Mouse (Mus musculus) kidney, postnatal 0 days (tissue): ENCODE results near the gene Lrrc73. TPM values are rescaled to one million over a fixed set of nuclear protein-coding genes. Genes with fewer than 3 reads are reported as not detected.

Experiments
- ATAC-seq: fragments of 200-750 bp; cut with Nextera tagmentation; replicated peaks from 2 replicates; pipeline ENCODE4 v1.8.0; 2017; ENCODE audit warnings: low read depth, moderate number of reproducible peaks, moderate TSS enrichment, moderate library complexity; ENCODE audit not compliant: low FRiP score
- DNase-seq: peaks from one replicate; pipeline ENCODE4 v3.0.0-alpha.2; 2016; ENCODE audit warnings: low spot score
- H3K27ac ChIP-seq: fragments of 300-500 bp; sonication (generic); 2 replicates; pipeline ENCODE4 v1.5.1; 2014; ENCODE audit warnings: mild to moderate bottlenecking
- H3K27me3 ChIP-seq: fragments of 300-500 bp; sonication (generic); 2 replicates; pipeline ENCODE4 v1.6.1; 2014; ENCODE audit warnings: low read length, mixed read lengths; ENCODE audit not compliant: insufficient read depth
- H3K36me3 ChIP-seq: fragments of 300-500 bp; sonication (generic); 2 replicates; pipeline ENCODE4 v1.6.1; 2014; ENCODE audit warnings: low read length, mixed read lengths; ENCODE audit not compliant: insufficient read depth
- H3K4me1 ChIP-seq: fragments of 300-500 bp; sonication (generic); replicated peaks from 2 replicates; pipeline ENCODE4 v1.6.1; 2014; ENCODE audit warnings: antibody characterized with exemption, low read length, mixed read lengths; ENCODE audit not compliant: insufficient read depth
- H3K4me2 ChIP-seq: fragments of 300-500 bp; sonication (generic); 2 replicates; pipeline ENCODE4 v1.6.1; 2014; ENCODE audit warnings: mild to moderate bottlenecking, low read length, moderate library complexity, mixed read lengths
- H3K4me3 ChIP-seq: fragments of 300-500 bp; sonication (generic); replicated peaks from 2 replicates; pipeline ENCODE4 v1.5.1; 2014; ENCODE audit warnings: low read depth, low read length
- H3K9ac ChIP-seq: fragments of 300-500 bp; sonication (generic); 2 replicates; pipeline ENCODE4 v1.6.1; 2014; ENCODE audit warnings: low read depth, low read length
- H3K9me3 ChIP-seq: fragments of 300-500 bp; sonication (generic); replicated peaks from 2 replicates; pipeline ENCODE4 v1.6.1; 2016; ENCODE audit warnings: low read length, inconsistent platforms, mixed read lengths
- CTCF ChIP-seq: IDR thresholded peaks from 2 replicates; pipeline ENCODE4 v1.5.1; 2016; ENCODE audit warnings: antibody characterized with exemption, low read depth, mild to moderate bottlenecking, moderate library complexity
- WGBS: fragments of 180-500 bp; shearing (Covaris S2); extraction: QIAGEN DNeasy Blood & Tissue Kit; methylation state at CpG from one replicate; pipeline ENCODE4 v1.1.7; 2014; 5-methylcytosine and 5-hydroxymethylcytosine counted together
- polyA plus RNA-seq: library from polyadenylated mRNA; unstranded; fragments of >200 nt; fragmentation: Nextera tagmentation; extraction: Ambion mirVana; gene quantifications from 2 replicates; pipeline ENCODE4 v1.2.1, GENCODE M21; 2015

Lrrc73 gene
- polyA plus RNA-seq, 1 experiment from 2014 or later = 0.91 TPM

DNA sequence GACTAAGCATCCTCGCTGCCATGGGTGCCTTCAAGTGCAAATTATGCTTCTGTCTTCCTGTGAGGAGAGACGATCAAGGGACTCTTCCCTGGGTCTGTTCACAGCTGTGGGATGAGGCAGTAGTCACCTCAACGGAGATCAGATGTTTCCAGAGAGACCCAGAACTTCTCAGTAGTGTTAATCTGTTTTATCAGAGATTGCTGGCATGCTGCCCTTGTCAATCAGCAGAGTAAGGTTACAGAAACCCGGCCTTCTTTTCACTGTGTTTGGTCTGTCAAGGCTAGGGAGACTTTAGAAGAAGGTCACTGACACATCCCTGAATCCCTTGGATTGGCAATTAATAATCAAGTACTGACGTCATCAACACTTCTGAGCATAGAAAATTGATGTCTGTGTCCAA, 15.9 kb upstream of the Lrrc73 start:
- WGBS = 79% methylated on average over 5 of the region's 5 CpGs
- ATAC-seq (no peak), DNase-seq (no peak)
- Histone ChIP-seq H3K9me3 (no peaks in the 10 kb centered on the region), H3K27ac (no peak overlapping the region), H3K4me2 (no peak overlapping the region), H3K4me3 (no peak overlapping the region), H3K36me3 (peaks cover 52% of the 10 kb centered on the region), H3K27me3 (no peaks in the 10 kb centered on the region), H3K4me1 (no peaks in the 10 kb centered on the region), H3K9ac (no peak overlapping the region)
- no peak for TF ChIP-seq CTCF

- Histone ChIP-seq H3K9me3 (no peaks in the 10 kb centered on the region), H3K4me2 (no peak overlapping the region), H3K27me3 (no peaks in the 10 kb centered on the region), H3K9ac (no peak overlapping the region), H3K4me3 (no peak overlapping the region), H3K36me3 (peaks cover 70% of the 10 kb centered on the region), H3K27ac (no peak overlapping the region), H3K4me1 (no peaks in the 10 kb centered on the region)
- no peak for TF ChIP-seq CTCF
- no peak for DNase-seq
- 93% methylated on average over 15 of the region's 15 CpGs for WGBS
- no peak for ATAC-seq
These were observed 13.7 kb upstream of the Lrrc73 start for GRCm38 (mm10) chr17:46239516-46240114.

DNA sequence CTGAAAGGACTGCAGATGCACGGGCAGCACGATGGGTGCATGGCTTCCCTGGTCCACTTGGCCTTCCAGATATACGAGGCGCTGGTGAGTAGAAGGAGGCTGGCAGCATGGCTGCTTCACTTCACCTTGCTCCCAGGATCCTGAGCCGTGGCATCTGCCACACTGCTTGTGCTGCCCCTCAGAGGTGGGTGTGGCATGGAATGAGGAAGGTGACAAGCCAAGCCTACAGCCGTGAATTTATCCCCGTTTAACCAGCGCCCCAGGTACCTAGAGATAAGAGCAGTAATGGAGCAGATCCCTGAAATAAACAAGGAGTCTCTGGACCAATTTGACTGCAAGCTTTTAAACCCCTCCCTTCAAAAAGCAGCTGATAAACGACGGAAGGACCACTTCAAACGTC, 11.9 kb upstream of the Lrrc73 start:
- DNase-seq (no peak), ATAC-seq (no peak)
- Histone ChIP-seq H3K4me3 (no peak overlapping the region), H3K27me3 (no peaks in the 10 kb centered on the region), H3K9me3 (no peaks in the 10 kb centered on the region), H3K27ac (no peak overlapping the region), H3K4me2 (no peak overlapping the region), H3K4me1 (0 out of 2 replicates have a peak, but pooled peaks cover under 1% of the 10 kb centered on the region), H3K9ac (no peak overlapping the region), H3K36me3 (peaks cover 67% of the 10 kb centered on the region)
- WGBS = 72% methylated on average over 11 of the region's 11 CpGs
- TF ChIP-seq CTCF = no peak

GRCm38 (mm10) chr17:46242274-46242673, 11.1 kb upstream of the Lrrc73 start:
- ATAC-seq = no peak
- WGBS = 89% methylated on average over 13 of the region's 13 CpGs
- H3K9me3 ChIP-seq = no peaks in the 10 kb centered on the region
- peaks cover 60% of the 10 kb centered on the region for H3K36me3 ChIP-seq
- H3K27me3 ChIP-seq = no peaks in the 10 kb centered on the region
- no peak overlapping the region for H3K27ac ChIP-seq
- no peak for DNase-seq
- H3K4me3 ChIP-seq = no peak overlapping the region
- H3K9ac ChIP-seq = no peak overlapping the region
- peaks cover 8% of the 10 kb centered on the region; the same call in 1 of the 2 replicates for H3K4me1 ChIP-seq
- no peak overlapping the region for H3K4me2 ChIP-seq
- TF ChIP-seq CTCF = no peak

GRCm38 (mm10) chr17:46242993-46243392, 10.3 kb upstream of the Lrrc73 start:
- 73% methylated on average over 4 of the region's 4 CpGs for WGBS
- no peak for DNase-seq
- Histone ChIP-seq H3K27ac (no peak overlapping the region), H3K9me3 (no peaks in the 10 kb centered on the region), H3K4me2 (no peak overlapping the region), H3K9ac (no peak overlapping the region), H3K4me1 (peaks cover 8% of the 10 kb centered on the region; the same call in 1 of the 2 replicates), H3K4me3 (no peak overlapping the region), H3K27me3 (no peaks in the 10 kb centered on the region), H3K36me3 (peaks cover 58% of the 10 kb centered on the region)
- no peak for ATAC-seq
- no peak for TF ChIP-seq CTCF

DNA sequence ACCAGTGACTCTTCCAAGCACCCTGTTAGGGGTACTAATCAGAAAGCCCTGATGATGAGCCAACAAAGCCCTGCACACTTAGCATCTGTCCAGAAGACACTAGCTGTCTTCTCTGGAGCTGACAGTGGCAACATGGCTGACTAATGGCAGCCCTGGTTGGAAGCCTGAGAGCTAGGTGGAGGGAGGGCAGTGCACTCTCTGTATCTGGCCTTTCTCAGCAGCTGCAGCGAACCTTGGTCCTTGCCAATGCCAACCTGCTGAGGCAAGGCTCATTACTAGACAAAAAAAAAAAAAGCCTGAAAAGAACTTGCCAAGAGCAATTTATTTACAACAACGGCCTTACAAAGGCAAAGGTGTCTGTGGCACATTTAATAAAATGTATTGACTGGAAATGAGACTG, 9.7 kb upstream of the Lrrc73 start:
- Histone ChIP-seq H3K27ac (no peak overlapping the region), H3K27me3 (no peaks in the 10 kb centered on the region), H3K4me3 (no peak overlapping the region), H3K9me3 (no peaks in the 10 kb centered on the region), H3K36me3 (peaks cover 58% of the 10 kb centered on the region), H3K4me2 (no peak overlapping the region), H3K4me1 (peaks cover 8% of the 10 kb centered on the region; the same call in 1 of the 2 replicates), H3K9ac (no peak overlapping the region)
- DNase-seq (no peak), ATAC-seq (no peak)
- whole genome bisulfite sequencing = 78% methylated on average over 2 of the region's 2 CpGs
- no peak for TF ChIP-seq CTCF

GRCm38 (mm10) chr17:46244579-46244978, 8.8 kb upstream of the Lrrc73 start:
- TF ChIP-seq CTCF = no peak
- Histone ChIP-seq H3K27me3 (no peaks in the 10 kb centered on the region), H3K4me1 (peaks cover 17% of the 10 kb centered on the region; the same call in 1 of the 2 replicates), H3K4me3 (no peak overlapping the region), H3K36me3 (peaks cover 52% of the 10 kb centered on the region), H3K9ac (no peak overlapping the region; the same call in 1 of the 2 replicates), H3K27ac (no peak overlapping the region), H3K9me3 (no peaks in the 10 kb centered on the region), H3K4me2 (no peak overlapping the region)
- WGBS = 62% methylated on average over 10 of the region's 10 CpGs
- ATAC-seq (no peak), DNase-seq (no peak)
